Mouse (Mus musculus): Measurements from ENCODE around the gene Cant1.

Gene Cant1

DNA sequence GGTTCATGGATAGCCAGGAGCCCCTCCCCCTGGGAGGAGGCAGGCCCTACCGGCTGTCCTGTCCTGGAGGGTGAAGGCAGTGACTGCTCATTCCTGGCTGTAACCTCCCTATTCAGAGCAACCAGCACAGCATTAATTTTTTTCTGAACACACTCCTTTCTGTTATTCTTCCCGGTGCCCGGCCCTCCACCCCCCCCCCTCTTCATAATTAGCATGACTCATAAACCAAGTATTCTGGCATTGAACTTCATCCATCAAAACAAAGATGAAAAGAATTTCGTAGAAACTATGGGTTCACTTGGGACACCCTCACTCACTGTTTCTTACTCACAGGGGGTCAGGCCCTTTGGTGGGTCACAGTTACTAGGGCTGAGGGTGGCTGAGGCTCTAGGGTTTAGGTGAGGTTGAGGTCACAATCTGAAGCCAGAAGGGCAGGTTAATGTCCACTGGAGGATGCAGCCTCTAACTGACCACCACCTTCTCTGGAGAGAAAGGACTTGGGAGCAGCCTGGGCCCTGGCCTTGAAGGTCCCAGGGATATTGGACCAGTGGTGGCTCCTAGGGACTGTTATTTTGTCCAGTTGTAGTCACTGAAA is 11.5 kb upstream of the Cant1 start:
- no peak for DNase-seq (ENCODE audit: low spot score in 2 of 2)

DNA sequence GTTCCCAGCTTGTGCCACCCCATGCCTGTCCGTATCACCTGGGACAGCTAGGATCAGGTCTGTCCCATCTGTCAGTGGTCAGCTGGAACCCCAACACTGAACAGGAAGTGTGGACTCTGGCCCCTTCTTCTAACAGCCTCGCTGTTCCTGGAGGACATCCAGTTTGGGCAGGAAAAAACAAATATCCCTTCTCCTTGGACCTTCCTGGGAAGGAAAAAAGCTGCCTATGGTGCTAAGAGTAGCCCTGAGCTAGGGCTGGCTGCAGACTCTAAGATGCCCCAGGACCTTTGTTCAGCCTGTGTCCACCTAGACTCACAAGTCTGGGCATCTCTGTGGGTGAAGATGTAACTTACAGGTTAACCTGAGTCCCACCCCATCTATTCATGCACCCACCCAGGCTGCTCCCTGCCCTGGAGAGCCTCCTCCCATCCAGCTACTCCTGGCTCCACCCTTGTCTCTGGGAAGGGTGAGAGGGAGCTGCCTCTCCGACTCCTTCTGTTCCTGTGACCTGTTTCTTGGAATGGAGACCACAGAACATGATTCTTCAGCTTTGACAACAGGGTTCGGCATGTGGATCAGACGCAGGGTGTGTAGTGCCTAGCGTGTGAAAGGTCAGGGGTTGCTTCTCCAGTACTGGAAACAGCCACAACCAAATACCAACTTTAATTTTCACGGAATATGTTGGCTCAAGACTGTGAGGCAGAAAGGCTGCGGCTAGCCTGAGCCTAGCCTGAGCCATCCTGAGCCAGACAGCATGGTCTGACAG is 10.2 kb upstream of the Cant1 start:
- DNase-seq (ENCODE audit: low spot score in 2 of 2), result no peak

GRCm38 (mm10) chr11:118428460-118428868 is 9.6 kb upstream of the Cant1 start:
- DNase-seq (ENCODE audit: low spot score in 2 of 2), result no peak

DNA sequence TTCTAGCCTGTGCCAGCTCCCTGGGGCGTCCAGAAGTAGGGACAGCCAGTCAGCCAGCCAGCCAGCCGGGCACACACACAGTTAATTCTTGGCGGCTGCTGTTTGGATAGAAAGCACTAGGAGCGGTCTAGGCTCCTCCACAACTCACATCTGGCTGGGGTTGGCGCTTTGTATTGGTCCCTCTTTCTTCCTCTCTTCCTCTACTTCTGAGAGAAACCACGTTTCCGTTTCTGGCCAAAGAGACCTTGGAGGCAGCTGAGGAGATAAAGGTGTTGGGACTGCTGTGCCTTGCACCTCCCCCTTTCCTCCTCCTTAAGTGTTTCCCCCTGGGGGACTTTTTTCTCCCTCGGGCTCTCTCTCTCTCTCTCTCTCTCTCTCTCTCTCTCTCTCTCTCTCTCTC is 9.1 kb upstream of the Cant1 start, which contains the start of gene C1qtnf1:
Gene C1qtnf1 (plus strand): TSS at position 218 of the 400 bp plus-strand sequence.
- DNase-seq (ENCODE audit: low spot score in 2 of 2), result no peak

- DNase-seq (ENCODE audit: low spot score in 2 of 2), result no peak
These were observed 8.4 kb upstream of the Cant1 start for GRCm38 (mm10) chr11:118427266-118427779.

GRCm38 (mm10) chr11:118426765-118427164 is 7.9 kb upstream of the Cant1 start:
- DNase-seq (ENCODE audit: low spot score in 2 of 2), result no peak

DNA sequence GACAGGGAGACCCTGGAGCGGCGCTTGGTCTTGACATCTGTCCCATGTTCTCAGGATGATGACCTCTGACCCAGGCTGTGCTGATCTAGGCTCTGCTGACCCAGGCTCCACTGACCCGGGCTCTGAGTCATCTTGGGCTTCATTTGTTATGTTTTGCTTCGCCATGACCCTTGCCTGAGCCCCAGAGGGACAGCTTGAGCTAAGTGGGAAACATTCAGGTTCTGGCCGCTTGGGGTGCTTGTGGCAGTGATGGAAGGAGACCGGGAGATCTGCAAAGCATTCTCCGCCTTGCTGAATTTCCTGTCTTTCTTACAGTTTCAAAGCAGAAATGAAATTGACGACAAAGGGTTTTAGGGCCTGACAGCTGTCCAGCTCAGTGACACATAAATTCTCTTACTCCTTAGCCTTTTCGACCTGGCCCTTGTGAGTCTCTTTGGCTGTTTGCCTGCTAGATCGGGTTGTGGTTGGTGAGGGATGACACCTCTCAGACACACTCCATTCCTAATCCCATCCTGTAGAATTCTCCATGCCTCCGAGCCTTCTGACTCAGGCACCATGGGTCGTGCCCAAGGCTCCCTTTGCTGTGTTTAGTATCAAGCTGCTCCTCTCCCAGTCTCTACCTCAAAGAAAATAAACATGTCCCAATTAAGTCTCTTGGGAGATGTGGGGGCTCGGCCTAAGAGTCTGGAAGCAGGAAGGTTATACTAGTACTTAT is 5.9 kb upstream of the Cant1 start:
- DNase-seq (ENCODE audit: low spot score in 2 of 2), result no peak

DNA sequence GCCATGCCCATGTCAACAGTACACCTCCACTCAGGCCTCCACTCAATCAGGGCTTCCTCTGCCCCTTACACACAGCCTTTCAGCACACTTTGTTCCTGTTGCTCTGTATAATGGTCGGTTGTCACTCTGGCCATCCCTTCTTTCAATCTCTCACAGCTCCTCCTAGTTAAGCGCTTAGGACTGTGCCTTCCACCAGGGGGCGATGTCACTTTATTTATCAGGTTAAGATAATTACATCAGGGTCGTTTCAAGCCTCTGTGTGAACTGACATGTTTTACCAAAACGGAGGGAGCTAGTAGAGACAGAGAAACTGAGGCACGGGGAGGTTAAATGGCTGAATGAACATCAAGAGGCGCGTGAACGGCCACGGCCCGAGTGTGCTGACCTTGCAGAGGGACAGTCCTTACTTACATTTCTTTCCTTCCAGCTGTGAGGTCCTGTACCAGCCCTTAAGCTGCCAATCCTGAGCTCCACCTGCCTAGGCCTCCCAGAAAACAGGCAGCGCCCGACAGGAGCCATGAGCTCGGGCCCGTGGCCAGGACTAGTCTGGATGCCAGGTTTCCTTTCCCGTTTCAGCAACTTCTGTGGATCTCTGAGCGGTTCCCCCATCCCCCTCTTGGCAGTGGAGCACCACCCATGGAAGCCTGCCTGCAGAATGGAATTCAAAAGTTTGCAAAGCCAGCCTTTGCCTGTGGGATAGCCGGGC is 4.5 kb upstream of the Cant1 start:
- DNase-seq (ENCODE audit: low spot score in 2 of 2), result peak; percentile 67 to 68

DNA sequence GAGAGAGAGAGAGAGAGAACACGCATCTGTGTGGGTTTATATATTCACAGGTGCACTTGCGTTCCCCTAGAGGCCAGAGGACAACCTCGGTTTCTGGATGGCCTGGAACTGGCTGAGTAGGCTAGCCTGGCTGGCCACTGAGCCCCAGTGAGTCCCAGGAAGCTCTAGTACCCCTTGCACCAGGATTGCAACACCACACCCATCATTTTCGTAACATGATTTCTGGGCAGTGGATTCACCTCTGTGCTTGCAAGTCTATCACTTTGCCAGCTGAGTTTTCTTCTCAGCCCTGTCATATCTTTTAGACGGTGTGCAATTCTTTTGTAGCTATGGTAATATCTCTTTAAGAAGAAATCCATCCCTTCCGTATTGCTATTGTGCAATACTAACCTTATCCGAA is 1.4 kb upstream of the Cant1 start:
- no peak for DNase-seq (ENCODE audit: low spot score in 2 of 2)

DNA sequence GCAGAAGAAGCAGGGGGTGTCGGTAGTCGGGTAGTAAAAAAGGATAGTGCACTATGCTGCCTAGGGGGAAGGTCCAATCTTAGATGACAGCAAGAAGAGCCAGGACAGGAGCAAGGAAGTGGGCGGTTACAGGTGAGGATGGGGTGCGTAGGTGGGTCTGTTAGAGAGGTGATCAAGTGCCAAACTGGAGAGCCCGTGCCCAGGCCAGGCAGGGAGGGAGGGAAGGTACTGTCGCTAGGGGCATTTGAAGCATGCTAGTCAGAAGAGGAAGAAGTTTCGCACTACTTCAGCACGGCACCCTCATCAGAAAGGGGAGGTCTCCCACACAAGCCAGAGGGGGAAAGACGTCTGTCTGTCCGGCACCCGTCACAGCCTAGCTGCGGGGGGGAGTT is 448 bp downstream of the Cant1 start:
- DNase-seq (ENCODE audit: low spot score in 2 of 2), result no peak

- DNase-seq (ENCODE audit: low spot score in 2 of 2), result no peak
These were observed 1.4 kb downstream of the Cant1 start for GRCm38 (mm10) chr11:118417496-118417895.

- DNase-seq (ENCODE audit: low spot score in 2 of 2), result no peak
These were observed 2.8 kb downstream of the Cant1 start for GRCm38 (mm10) chr11:118416046-118416445.

DNA sequence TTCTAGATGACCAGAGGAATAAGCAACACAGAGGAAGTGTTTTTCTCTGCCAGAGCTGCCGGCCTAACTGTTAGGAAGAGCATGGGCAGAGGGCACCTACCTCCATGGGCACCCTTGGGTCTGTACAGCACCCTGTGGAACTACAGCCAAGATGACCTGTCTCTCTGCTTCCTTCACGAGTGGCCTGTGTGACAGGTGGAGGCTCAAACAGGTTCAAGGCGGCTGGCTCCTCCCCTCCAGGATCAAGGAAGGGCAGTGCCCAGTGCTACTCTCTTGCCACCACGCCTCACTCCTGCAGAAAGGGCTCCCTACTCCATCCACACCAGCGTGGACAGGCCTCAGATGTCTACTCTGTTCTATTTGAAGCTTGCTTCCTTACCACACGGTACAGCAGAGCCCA is 3.3 kb downstream of the Cant1 start:
- no peak for DNase-seq (ENCODE audit: low spot score in 2 of 2)

DNA sequence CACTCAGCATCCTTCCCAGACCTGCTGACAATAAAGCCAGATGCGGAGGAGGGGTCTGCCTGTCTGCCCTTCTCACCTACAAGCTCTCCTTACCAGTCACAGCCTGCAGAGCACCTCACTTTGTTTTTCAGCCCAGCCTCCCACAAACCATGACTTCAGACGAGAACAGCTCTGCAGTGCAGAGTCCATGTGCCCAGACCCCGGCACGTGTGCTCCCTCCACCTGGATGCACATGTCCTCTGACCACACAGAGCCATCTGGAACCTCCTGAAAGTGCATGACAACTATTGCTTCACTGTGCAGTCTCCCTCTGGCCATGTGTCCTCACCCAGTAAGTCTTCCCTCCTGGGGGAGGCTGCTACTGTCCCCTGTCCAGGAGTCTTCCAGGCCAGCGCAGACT is 4.6 kb downstream of the Cant1 start:
- no peak for DNase-seq (ENCODE audit: low spot score in 2 of 2)

DNA sequence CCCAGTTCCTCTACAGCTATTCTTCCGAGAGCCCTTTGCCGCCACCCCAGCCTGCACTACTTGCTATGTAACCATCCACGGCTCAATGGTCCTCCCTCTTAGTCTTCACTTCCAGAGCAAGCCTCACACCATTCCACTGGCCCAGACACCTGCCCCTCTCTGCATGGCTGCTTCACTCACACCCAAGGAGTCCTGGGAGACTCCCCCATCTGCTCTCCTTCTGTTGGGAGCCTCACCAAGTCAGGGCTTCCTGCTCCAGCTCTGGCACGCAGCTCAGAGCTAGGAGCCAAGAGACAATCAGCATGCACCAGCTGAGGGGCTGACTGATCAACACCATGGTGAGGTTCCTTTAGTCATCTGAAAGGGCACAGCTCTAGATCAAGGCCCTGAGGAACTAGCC is 5.8 kb downstream of the Cant1 start:
- no peak for DNase-seq (ENCODE audit: low spot score in 2 of 2)

DNA sequence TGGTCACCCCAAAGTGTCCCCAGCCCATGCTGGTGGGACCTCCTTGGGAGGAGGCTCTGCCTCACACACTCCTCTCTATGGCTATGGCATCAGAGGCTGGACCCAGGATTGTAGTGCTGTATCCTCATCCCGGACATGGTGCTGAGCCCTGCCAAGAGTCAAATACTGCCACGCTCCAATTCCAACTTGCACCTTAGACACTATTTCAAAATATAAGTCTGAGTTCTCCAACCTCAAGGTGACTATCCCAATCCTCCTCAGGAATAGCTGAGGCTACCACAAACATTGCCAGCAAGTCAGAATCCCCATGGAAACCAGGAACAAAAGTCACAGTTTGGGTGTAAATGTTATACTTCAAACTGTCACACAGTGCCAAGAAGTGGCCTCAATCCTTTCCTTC is 6.3 kb downstream of the Cant1 start:
- DNase-seq (ENCODE audit: low spot score in 2 of 2), result no peak

DNA sequence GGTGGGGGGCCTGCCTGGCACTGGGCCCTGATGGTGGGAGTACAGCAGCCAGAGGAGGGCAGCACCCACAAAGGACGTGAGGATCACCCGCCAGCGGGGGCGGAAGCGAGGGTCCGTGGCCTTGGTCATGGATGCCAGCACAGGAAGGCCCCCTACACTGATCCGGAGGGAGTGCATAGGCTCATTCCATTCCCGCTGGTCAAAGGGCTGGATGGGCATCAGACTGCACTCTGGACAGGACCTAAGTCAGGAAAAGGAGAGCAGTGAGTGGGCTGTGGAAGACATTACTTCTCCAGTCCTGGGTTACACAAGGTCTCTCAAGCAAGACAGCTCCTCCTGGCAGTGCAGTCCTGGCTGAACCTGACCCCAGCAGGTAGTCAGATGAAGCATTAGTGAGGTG is 7.6 kb downstream of the Cant1 start:
- DNase-seq (ENCODE audit: low spot score in 2 of 2), result no peak

GRCm38 (mm10) chr11:118410479-118410878 is 8.4 kb downstream of the Cant1 start:
- DNase-seq (ENCODE audit: low spot score in 2 of 2), result no peak

GRCm38 (mm10) chr11:118410073-118410444 is 8.8 kb downstream of the Cant1 start:
- DNase-seq (ENCODE audit: low spot score in 2 of 2), result no peak

DNA sequence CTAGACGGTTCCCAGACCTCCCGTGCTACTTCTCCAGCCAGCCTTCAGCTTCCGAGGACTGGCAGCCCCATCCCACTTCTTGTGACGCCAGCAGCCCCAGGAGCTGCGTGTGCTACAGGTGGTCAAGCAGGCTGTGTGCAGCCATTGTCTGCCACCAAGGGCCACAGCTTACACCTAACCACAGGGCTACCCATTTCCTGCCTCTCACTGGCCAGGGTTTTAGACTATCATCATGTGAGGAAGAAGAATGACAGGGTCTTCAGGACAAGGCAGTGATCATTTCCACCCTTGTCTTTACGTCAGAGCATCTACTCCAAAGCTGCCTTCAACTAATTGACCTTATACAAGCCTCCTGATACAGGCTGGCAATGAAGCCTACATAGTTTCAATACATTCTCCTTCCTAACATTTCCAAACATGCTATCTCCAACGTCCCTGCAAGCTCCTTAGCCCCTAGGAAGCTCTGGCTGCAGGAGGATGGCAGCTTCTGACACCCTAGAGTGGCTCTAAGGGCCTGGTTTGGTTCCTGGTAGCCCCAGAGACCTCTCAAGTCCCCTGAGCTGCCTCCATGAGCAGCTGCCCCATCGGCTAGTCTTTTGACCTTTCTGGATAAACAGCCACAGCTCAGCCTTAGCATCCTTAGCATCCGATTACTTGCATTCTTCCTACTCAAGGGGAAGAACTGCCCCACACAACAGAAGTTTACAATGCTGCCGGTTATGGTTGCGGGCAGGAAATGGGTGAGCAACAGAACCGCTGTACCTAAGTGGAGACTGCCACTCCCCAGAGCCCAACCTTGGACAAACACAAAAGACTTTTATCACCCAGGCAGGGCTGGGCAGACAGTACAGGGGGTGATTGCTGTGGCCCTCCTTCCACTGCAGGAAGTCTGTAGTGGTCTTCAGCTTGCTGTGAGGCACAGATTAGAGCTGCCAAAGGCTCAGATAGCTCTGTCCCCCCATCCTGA is 9.5 kb downstream of the Cant1 start:
- no peak for DNase-seq (ENCODE audit: low spot score in 2 of 2)

Measured in frontal cortex, postnatal 25 days (tissue).